Mouse (Mus musculus) thymus, adult 2 months (tissue): Measurements from ENCODE around the gene Myh6.

Experiments used
- CTCF ChIP-seq: fragments of 200-500 bp; IDR thresholded peaks from 2 replicates; pipeline ENCODE4 v1.5.1; 2012; ENCODE audit warnings: mild to moderate bottlenecking, control low read depth, low read length, moderate library complexity, borderline replicate concordance; ENCODE audit not compliant: control insufficient read depth, poor library complexity, insufficient read depth; ENCODE audit errors: extremely low read depth
- POLR2A ChIP-seq: fragments of 200-500 bp; IDR thresholded peaks from 2 replicates; pipeline ENCODE4 v1.6.1; 2012; ENCODE audit warnings: mild to moderate bottlenecking, low read length, control low read depth, moderate library complexity; ENCODE audit not compliant: control insufficient read depth, poor library complexity, insufficient read depth; ENCODE audit errors: extremely low read depth

DNA sequence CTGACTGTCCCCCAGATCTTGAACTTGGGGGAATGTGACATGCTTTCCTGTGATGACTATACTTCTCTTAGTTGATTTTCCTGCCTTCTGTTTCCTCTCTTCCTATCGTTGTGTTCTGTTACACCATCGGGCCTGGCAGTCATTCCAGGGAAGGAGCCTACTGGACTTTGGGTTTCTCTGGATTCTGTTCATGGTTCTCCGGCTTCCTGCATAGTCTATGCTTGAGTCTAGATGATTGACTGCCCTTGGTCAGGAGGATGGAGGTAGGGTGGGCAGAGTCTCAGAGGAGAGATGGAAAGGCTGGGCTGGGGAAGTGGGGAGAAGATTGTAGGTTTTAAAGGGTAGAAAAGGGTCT lies 26.6 kb downstream of the Myh6 start:
- TF ChIP-seq CTCF, result no peak
- TF ChIP-seq POLR2A, result no peak
